Mouse (Mus musculus) brown adipose tissue, adult 24 weeks (tissue): Measurements from ENCODE around the gene Nacc2. TPM values are rescaled to one million over a fixed set of nuclear protein-coding genes. Genes with fewer than 3 reads are reported as not detected.

Experiments
- H3K27ac ChIP-seq: fragments of 200-500 bp; replicated peaks from 2 replicates; pipeline ENCODE4 v1.5.1; 2012; ENCODE audit warnings: low read depth, mild to moderate bottlenecking, low read length
- H3K4me1 ChIP-seq: fragments of 200-500 bp; 2 replicates; pipeline ENCODE4 v1.6.1; 2012; ENCODE audit warnings: low read length, mixed read lengths; ENCODE audit not compliant: control insufficient read depth, insufficient read depth, insufficient read length
- H3K4me3 ChIP-seq: fragments of 200-500 bp; 2 replicates; pipeline ENCODE4 v1.5.1; 2012; ENCODE audit warnings: low read depth, mild to moderate bottlenecking, low read length, moderate library complexity; ENCODE audit not compliant: insufficient read depth
- polyA plus RNA-seq: library from polyadenylated mRNA; stranded (reverse); fragments of >200 nt; gene quantifications from 2 replicates; pipeline ENCODE4 v1.2.4, GENCODE M21; 2012; ENCODE audit not compliant: missing spikeins, insufficient read depth, insufficient read length

The Nacc2 gene
- polyA plus RNA-seq, result 17.7 and 26.5 TPM in 2 replicates

DNA sequence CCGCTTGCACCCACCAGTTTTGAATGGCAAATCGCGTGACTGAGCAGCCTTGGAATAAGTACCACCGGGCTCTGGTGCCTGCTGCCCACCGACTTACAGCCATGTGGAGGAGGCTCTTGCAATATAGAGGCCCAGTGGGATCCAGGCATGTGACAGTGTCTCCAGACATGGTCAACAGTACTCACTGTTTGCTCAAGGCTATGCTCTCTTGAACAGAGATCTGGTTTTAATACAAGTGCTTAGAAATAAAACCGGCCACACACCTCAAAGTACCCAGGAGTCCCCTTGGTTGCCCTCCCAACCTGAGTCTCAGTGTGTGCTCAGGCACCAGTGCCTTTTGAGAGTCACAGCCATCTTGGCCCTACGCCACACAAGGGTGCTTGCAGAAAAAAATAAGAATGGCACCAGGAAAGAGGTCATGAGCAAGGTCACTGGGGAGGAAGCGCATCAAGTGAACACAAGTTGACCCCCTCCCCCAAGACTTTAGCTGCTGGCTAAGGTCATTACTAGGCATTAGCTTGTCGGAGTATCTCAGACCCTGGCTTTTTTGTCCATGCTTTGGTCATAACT, at the start of gene Nacc2:
Gene Nacc2, minus strand, starts transcription at position 142 of the 570 bp plus-strand sequence.
- H3K4me3 ChIP-seq, result peak within 1 kb of the TSS; percentile 73
- H3K27ac ChIP-seq, result peak within 1 kb of the TSS; percentile 76
- H3K4me1 ChIP-seq, result peaks cover 30% of the 10 kb centered on the region

DNA sequence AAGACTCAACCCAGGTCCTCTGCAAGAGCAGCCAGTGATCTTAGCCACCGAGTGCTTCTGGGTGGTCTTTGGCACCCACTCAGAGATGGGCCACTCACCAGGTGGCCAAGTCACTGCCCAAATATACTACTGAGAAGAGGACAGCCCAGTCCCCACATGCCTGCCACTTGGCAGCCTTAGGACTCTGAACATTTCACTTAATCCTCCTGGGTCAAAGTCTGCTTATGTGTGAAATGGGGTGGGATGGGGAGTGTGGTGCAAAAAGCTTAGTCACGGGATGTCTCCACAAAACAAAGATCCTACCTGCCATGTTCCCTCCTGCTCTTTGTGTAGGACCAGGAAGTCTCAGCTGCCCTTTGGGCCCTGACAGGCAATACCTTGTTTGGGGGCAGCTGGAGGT, 49.1 kb upstream of the Nacc2 start:
- Histone ChIP-seq H3K4me1 (no peaks in the 10 kb centered on the region), H3K27ac (no peak overlapping the region), H3K4me3 (no peak overlapping the region)

DNA sequence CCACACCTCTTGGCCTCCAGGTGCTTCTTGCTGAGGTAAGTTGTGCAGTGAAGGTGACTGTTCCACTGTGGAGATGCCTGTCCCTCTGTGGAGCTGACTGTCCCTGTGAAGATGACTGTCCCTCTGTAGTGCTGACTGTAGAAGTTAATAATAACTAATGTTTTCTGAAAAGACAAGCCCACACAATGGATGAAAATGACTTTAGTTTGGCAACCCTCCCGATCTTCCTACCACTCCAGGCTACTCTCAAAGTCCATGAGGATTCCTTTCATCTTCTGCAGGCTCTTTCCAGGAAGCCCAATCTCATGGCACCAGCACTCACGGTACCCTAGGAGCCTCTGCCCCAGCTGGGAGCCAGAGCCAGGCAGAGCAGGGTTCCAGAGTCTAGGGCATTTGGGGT, 47.4 kb upstream of the Nacc2 start:
- H3K4me3 ChIP-seq, result no peak overlapping the region
- H3K4me1 ChIP-seq, result no peaks in the 10 kb centered on the region
- H3K27ac ChIP-seq, result no peak overlapping the region

DNA sequence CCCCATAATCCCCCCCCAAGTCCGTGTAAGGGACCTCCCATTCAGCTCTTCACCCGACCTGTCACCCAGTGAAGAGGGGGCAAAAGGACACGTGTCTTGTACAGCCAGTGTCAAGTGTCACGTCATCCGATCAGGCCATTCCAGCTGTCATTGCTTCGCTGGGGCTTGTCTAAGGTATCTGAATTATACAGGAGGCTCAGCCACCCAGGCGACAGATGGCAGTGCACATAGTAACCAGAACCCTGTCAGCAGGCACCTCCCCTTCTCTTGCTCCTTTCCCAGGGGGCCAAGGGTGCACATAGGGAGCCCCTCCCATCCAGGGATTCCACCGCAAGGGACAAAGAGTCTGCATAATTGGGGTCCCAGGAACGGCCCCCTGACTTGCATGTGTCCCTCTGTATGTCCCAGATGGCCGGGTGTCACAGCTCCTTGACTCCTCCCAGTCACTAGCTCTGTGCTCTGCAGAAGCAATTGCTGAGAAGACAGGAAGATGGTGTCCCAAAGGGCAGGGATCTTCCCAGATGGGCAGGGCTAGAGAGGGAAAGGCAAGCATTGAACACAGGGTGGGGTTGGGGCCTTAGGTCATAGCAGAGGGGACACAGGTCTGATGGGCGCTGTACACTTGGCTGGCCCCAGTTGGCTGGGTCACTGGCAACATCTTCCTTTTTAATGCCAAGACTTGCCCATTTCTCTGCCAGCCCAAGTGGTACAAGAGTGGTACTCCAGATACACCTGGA, 46.0 kb upstream of the Nacc2 start:
- no peak overlapping the region for H3K27ac ChIP-seq
- no peaks in the 10 kb centered on the region for H3K4me1 ChIP-seq
- no peak overlapping the region for H3K4me3 ChIP-seq

DNA sequence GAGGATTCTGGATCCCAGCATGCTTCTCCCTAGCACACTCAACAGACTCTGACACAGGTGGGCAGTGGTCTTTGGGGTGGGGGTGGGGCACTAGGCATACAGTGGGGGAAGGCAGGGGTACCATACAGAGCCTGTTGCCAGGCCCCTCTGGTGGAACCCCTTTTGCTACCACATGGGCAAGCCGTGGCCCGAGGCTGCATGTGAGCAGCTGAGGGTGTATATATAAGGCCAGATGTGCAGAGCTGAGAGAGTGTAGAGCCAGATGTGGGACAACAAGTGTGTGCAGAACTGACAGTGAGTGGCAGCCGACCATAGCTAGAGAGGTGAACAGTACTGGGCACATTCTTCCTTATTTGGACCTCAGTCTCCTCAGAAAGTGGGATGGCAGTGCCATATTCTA, 43.9 kb upstream of the Nacc2 start:
- Histone ChIP-seq H3K4me3 (no peak overlapping the region), H3K4me1 (no peaks in the 10 kb centered on the region), H3K27ac (no peak overlapping the region)

DNA sequence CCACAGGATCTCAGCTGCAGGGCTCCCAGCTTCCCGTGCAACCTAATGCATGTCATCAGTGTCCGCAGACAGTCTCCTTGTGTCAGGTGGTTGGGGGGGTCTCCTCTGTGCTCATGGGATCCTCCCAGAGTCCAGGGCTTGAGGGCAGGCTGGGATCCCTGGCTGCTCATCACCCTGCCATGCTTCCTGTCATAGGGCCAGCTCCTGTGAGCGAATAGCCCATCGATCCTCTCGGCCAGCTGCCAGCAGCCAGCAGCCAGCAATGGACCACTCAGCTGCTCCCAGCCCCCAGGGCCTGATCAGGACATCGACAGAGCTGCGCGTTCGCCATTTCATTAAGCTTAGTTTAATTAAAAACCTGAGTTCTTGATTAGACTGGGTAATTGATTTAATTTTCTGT, 35.0 kb upstream of the Nacc2 start:
- Histone ChIP-seq H3K27ac (no peak overlapping the region), H3K4me1 (no peaks in the 10 kb centered on the region), H3K4me3 (no peak overlapping the region)

DNA sequence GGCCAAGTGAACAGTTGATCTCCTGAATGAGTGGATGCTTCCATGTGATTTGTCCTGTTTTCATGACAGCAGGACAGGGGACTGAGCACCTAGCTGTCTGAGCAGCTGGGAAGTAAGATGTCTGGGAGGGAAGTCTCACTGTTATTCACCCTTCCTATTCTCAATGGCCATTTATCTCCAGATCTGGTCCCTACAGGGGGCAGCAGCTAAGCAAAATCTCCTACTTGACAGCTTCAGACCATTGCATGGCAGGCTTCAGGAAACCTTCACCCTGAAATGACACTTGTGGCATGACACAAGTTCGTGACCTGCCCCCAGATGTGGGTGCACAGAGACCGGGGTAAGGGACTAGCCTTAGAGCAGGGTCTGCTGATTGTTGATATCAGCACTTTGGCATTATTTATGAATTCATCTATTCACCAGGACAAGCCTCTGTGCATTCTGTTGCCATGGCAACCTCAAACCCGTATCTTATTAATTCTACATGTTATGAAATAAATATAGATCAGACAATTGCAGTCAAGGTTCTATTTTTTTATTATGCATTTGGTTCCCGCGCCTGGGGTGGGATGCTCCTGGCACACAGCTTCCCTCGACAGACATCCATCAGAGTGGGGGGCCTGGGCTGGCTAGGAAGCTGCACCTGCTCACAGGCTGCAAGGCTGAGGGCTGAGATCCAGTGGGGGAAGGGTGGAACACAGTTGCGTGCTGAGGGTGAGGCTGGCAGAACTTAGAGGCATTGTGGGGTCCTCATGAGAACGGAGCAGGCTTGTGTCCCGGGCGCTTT, 33.4 kb upstream of the Nacc2 start:
- no peak overlapping the region for H3K4me3 ChIP-seq
- no peak overlapping the region for H3K27ac ChIP-seq
- H3K4me1 ChIP-seq, result no peaks in the 10 kb centered on the region

DNA sequence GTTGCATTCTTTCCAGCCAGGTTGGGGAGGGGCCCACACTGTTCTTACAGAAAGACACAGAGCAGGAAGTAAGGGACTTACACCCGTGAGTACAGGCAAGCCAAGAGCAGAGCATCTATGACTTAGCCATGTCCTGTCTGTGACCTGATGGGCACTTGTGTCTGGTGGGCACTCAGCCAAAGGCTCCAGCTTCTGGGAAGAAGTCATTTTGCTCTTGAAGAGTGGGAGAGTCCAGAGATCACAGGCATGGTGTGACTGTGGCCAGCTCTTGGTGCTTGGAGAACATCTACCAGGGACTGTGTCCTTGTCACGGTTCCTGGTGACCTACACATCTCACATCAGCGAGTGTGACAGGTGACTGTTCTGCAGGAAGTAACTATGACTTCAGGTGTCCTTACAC, 32.7 kb upstream of the Nacc2 start:
- no peaks in the 10 kb centered on the region for H3K4me1 ChIP-seq
- H3K4me3 ChIP-seq, result no peak overlapping the region
- no peak overlapping the region for H3K27ac ChIP-seq

DNA sequence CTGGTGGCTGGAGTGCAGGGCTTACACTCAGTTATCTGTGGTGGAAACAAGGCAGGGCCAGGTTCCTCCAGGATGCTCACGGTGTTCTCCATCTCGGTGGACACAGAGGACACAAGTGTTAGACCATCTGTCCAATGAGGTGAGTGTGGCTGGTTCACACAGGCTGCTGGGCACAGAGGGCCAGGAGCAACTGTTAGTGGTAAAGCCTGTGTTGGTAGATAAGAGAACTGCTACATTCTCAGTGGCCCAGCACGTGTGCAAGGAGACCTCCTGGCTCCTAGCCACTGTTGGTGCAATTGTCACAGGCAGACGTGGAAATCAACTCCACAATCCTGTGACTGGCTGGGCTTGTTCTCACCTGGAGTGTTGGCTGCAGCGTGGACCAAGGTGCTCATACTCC, 31.6 kb upstream of the Nacc2 start:
- Histone ChIP-seq H3K4me1 (no peaks in the 10 kb centered on the region), H3K4me3 (no peak overlapping the region), H3K27ac (no peak overlapping the region)

DNA sequence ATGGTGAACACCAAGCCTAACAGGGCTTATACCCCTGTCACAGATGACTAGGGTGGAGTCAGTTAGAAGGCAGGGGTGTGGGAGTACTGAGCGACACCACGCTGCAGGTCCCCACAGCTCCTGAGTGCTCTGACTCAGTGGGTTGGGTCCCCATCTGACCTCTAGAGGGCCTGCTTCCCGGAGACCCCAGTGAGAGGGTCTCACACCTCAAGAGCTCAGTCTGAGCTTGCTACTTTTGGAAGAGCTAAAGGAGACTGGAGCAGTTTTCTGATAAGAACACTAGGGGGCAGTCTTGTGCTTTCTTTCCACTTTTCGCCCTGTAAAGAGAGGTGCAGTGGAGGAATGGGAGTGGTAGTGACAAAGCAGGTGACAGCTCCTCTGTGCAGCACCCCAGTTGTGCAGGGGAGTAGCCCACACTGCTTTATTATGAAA, 30.9 kb upstream of the Nacc2 start:
- Histone ChIP-seq H3K27ac (no peak overlapping the region), H3K4me1 (no peaks in the 10 kb centered on the region), H3K4me3 (no peak overlapping the region)

DNA sequence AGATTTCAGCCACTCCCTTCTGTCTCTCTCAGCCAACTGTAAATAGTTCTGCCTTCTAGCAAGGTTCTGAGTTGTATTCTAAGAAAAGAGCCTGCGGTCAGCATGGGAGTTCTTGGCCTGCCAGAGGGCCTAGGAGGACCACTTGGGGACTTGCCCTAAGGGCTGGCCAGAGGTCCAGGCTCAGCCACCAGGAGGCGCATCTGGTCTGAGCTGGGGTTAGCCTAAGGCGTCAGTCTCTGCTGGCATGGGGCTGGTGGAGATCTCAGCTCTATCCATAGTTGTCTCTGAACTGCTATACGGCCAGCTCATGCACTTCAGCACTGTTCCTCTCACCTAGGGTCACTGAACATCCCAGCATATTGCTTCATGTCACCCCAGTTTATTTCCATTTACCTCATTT, 30.3 kb upstream of the Nacc2 start:
- H3K27ac ChIP-seq, result no peak overlapping the region
- no peaks in the 10 kb centered on the region for H3K4me1 ChIP-seq
- H3K4me3 ChIP-seq, result no peak overlapping the region

DNA sequence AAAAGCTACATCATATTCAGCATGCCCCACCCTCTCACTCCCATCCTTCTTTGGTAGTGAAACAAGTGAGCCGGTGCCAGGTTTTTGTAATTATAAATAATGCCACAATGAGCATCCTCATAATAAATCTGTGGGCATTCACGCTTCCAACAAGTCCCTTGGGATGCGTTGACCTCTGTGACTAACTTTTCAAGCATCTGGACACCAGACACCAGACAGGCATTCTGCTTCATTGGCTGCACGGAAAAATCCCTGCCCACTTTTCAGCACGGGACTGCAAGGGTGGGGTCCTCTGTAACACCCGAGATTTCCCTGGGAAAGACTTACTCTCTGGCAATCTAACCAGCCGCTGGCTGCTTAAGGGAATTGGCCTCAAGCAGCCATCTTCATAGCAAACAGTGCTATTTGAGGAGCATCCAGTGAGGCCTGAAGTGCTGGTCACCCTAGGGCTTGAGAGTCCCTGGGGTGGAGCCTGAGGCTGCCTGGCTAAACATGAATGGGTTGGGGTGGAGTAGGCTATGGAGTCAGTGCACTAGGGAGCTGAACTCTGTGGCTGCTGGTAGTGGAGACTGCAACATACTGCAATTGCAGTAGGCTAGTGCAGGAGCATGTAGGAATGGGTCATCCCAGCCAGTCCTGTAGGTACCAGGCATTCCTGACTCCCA, 24.8 kb upstream of the Nacc2 start:
- H3K4me1 ChIP-seq, result no peaks in the 10 kb centered on the region
- H3K4me3 ChIP-seq, result no peak overlapping the region
- H3K27ac ChIP-seq, result no peak overlapping the region

DNA sequence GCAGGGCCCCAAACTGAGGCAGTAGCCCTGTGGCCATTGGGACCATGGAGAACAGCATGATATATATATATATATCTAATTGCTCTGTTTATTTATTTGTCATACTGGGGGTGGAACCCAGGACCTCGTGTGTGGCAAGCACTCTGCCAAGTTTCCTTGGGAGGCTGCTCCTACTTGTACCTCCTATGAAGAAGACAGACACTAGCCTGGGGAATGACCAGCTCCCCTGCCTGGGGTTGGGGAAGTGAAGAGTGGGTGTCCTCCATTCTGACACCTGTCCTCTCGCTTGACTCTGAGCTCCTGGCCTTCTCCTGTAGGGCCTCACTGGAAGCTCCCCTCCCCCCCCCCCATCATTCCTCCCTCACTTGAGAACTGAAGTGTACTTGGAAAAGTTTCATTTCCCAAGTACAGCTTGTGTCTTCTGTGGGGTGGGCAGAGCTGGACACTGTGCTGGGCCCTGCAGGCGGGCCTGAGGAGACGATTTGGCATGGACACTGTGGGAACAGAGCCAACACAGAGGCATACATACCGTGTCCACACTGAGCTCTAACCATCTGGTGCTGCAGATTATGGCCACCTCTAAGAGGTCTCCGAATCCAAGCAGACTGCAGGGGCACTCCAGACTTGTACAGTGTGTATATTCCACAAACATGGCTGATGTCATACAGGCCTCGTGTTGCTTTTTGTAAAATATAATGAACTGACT, 23.5 kb upstream of the Nacc2 start:
- Histone ChIP-seq H3K27ac (no peak overlapping the region), H3K4me3 (no peak overlapping the region), H3K4me1 (no peaks in the 10 kb centered on the region)

DNA sequence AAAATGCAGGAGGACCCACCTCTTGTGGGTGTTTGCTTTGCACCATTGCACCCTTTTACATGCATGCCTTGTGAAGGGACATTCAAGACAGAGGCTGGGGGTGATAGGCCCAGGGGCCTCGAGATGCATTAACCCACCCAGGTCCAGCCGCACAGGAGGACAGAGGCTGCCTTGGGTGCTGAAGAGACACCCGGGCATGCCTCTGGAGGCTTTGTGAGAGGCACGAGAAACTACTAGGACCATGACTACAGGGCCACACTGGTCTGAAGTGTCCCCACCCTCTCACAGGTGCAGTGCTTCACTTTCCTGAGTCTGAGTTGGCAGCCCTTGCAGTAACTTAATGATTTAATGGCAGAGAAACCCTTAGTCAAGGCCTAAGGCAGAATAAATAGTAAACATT, 22.1 kb upstream of the Nacc2 start:
- H3K4me3 ChIP-seq, result no peak overlapping the region
- H3K27ac ChIP-seq, result no peak overlapping the region
- no peaks in the 10 kb centered on the region for H3K4me1 ChIP-seq

DNA sequence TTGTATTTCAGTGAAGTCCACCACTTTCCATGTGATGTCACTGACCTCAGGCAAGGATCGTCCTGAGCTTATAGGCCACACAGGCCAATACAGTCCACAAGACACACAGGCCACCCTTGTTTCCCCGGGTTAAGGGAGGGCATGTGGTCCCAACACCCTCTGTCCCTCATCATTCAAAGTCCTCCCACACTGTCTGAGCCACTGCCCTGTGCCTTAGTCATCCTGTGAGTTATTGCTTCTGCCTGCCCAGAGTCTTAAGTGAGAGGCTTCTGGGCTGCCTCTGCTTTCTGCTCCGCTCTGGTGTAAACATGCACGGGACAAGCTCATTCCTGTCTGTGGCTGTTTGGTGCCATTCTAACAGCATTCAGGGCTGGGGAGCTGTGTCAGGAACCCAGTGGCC, 21.3 kb upstream of the Nacc2 start:
- H3K4me1 ChIP-seq, result peaks cover under 1% of the 10 kb centered on the region; the same call in 1 of the 2 replicates
- H3K4me3 ChIP-seq, result no peak overlapping the region
- no peak overlapping the region for H3K27ac ChIP-seq
